Mouse (Mus musculus) cerebellum, adult 9-11 months (tissue): ENCODE results near the gene Tspyl1.
A peak's percentile ranks its signal among the peaks of the same experiment; 100 is the strongest.

ENCODE experiments used
- DNase-seq: peaks from one replicate; pipeline ENCODE4 v3.0.0; 2022

The Tspyl1 gene

GRCm38 (mm10) chr10:34307070-34307469, 25.1 kb downstream of the Tspyl1 start:
- no peak for DNase-seq

GRCm38 (mm10) chr10:34309915-34310685, 28.1 kb downstream of the Tspyl1 start:
- no peak for DNase-seq

GRCm38 (mm10) chr10:34312536-34312935, 30.5 kb downstream of the Tspyl1 start:
- no peak for DNase-seq

- peak; percentile 93 for DNase-seq
Observed at GRCm38 (mm10) chr10:34316571-34317216, 34.7 kb downstream of the Tspyl1 start.

- DNase-seq, result no peak
Observed at GRCm38 (mm10) chr10:34317217-34317606, 35.2 kb downstream of the Tspyl1 start.

GRCm38 (mm10) chr10:34320809-34321208, 38.8 kb downstream of the Tspyl1 start:
- DNase-seq, result no peak

- no peak for DNase-seq
Observed at GRCm38 (mm10) chr10:34326701-34327100, 44.7 kb downstream of the Tspyl1 start.

GRCm38 (mm10) chr10:34327144-34327543, 45.2 kb downstream of the Tspyl1 start:
- no peak for DNase-seq

- DNase-seq, result peak; percentile 29
Observed at GRCm38 (mm10) chr10:34328310-34328709, 46.3 kb downstream of the Tspyl1 start.
